Mouse (Mus musculus) heart, postnatal 36 days (tissue): ENCODE data around the gene Tubgcp3. TPM values are rescaled to one million over a fixed set of nuclear protein-coding genes. Genes with fewer than 3 reads are reported as not detected.
"Not testable (repeated sequence)": the region's sequence is repeated elsewhere in the genome, so short reads cannot be mapped to it uniquely, and the experiment has no call there.

Experiments used
- DNase-seq, 2 experiments: peaks; one replicate each; pipeline ENCODE4 v3.0.0; 2021 to 2022
- intact Hi-C: fragments of 180-260 bp; cut with DNase I; formaldehyde crosslinking; loops from one replicate; pipeline ENCODE4 v1.15.1; 2025
- total RNA-seq, 2 experiments: library from RNA; stranded (reverse); gene quantifications; 2 replicates each; pipeline ENCODE4 v1.2.3; 2021

Tubgcp3 gene
- total RNA-seq, 2 experiments from 2014 or later, result 12.4 to 14.0 TPM

DNA sequence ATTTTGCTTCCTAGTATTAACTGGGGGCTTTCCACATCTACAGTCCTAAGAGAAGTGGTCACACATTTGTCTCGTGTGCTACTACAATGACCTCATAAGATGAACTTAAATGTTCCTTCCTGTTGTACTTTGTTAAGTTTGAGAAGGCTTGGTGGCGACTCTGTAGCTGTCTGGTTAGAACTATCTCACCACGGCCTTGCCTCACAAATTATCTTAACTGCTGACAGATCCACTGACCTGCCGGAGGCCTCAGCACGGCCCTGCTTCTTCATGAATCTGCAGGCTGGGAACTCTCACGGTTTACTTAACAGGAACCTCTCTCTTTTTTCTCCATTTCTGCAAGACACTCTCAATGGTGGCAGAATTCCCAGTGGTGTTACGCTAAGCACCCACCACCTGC is 27.2 kb downstream of the Tubgcp3 start:
- intact Hi-C loops, result no loop called here

DNA sequence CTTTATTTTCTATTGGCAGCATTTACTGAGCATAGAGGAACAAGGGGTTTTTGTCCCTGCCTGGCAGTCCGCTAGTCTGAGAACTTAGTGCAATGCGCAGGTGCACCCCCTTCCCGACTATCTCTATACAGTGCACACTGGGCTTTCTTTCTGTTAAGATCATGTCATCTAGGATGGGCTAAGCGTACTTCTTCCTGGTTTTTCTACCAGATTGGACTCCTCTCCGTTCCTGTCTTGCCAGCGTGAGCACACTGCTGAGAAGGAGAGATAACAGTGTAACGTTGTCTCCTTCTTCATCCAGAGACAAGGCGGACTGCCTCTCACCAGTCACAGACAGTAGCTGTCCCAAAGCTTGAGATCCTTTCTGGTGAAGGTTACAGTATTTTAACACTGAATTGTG is 27.7 kb downstream of the Tubgcp3 start:
- intact Hi-C loops, result no loop called here
- DNase-seq, result no peak

More for the DNA sequence above, 27.2 kb downstream of the Tubgcp3 start:
- no peak for DNase-seq

DNA sequence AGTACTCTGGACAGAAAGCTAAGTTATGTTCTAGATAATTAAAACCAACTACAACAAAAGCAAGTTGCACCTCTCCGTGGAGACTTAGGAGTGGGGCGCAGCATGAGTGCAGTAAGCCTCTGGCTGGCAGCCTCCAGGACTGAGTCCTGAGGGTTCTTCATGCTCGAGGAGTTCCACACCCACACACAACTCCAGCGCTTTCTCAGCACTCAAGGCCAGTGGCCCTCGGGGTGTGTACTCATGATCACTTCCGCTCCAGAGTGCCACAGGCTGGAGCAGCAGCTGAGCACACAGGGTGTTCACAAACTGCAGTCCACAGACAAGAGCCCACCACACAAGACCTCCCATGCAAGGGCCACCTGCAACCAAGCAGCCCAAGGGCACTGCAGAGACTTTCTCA is 30.5 kb downstream of the Tubgcp3 start:
- intact Hi-C loops, result no loop called here
- no peak for DNase-seq

DNA sequence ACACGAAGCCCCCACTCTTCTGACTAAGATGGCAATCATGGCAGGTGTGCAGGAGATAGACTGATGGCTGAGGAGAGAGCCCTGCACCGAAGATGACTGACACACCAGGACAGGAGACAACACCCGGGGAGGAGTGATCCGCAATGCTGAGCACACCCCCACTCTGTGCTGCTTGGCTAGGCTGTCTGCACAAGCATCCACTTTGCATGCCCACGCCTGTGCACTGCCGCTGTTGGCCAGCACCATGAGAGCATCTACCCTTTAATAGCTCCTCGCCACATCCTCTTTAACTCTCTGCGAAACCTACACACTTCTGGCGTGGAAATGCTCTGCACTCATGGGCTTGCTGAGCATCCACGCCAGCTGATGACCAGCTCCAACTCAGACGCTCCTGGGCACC is 33.6 kb downstream of the Tubgcp3 start:
- DNase-seq, result no peak
- intact Hi-C loops, result no loop called here

DNA sequence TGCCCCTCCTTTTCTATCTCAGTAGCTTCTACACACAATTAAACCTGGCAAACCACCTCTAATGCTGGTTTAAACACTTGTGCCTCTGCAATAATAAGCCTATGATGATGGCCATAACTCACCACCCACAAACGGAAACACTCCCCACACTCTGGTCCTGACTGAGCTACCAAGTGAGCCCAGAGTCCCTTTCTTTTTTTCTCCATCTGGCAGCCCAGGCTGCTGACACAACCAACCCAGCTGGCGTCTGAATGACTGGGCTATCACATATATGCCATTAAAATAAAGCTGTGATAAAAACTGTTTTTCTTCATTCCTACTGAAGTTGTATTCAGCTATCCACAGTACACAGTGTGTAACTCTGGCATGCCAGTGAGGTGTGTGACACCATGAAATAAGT is 36.7 kb downstream of the Tubgcp3 start:
- intact Hi-C loops, result no loop called here
- DNase-seq, result no peak

GRCm38 (mm10) chr8:12629079-12629478 is 43.0 kb downstream of the Tubgcp3 start:
- intact Hi-C loops, result loop anchor here (2.0 kb wide), 1 partner anchor 672 kb away; no protein-coding TSS in a partner anchor
- DNase-seq, result peak; percentile 26 to 53

DNA sequence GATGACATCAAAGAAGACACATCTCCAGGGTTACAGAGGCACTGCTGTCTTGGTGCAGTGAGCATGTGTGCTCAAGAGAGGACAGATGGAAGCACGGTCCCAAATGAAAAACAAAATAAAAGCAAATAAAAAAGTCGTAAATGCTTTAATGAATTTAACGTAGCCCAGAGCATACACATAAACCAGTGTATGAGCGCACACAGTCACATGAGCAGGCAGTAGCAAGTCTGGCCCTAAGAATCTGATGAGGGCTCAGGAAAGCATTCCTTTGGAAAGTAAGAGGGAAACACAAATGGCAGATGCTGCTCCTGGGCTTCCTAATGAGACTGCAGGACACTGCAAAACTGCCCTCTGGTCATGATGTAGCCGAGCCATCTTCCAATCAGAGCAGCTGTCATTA is 46.2 kb downstream of the Tubgcp3 start:
- DNase-seq, result no peak
- intact Hi-C loops, result no loop called here

- intact Hi-C loops, result no loop called here
- DNase-seq, result no peak
Observed at GRCm38 (mm10) chr8:12621550-12622222, 50.4 kb downstream of the Tubgcp3 start.

- intact Hi-C loops, DNase-seq: not testable (repeated sequence)
Observed at GRCm38 (mm10) chr8:12617369-12617768, 54.7 kb downstream of the Tubgcp3 start.

DNA sequence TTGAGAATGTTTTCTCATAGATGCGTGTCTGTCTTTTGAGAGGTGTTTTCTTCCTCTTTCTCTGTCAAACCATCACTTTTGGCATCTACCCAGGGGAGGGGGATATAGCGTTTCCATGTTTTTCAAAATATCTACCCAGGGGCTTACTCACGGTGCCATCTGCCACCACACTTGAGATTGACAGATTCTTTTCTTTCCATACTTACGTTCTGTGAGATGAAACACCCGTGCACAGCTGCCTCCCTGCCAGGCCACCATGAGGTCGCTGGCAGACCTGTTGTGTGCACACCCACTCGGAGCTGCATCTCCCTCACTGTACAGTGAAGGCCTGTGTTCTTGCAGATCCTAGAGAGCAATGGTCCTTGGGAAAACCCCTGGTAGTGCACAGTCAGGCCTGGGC is 58.8 kb downstream of the Tubgcp3 start:
- intact Hi-C loops, result no loop called here
- DNase-seq, result no peak

DNA sequence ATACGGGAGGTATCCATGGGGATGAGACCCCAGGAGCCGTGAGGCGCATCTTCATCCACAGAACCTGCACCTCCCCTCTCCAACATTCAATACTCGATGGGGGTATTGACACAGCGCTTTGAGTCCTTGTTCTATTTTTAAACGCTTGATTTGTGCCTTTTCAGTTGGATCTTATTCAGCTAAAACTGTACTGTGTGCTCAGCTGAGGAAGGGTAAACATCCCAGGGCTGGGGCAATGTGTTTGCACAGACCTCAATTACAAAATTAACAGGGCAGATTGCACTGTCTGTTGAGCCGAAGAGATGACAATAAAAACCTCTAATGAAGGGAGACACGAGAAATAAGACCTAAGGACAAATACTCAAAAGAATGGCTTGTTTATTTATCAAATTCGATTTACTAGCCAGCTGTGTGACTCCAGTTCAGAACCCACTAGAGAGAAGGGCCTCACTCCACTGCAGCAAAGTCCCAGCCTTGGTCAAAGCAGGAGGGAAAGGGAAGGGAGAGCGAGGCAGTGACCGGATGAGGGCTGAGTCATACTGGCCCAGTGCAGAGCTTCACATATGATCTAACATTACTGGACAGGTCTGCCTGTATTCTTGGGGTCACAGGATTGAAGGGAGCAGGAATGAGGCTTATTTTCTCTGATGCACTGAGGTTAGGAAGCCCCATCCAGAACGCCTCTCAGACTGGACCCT is 62.1 kb downstream of the Tubgcp3 start:
- intact Hi-C loops, result no loop called here
- DNase-seq, result no peak

DNA sequence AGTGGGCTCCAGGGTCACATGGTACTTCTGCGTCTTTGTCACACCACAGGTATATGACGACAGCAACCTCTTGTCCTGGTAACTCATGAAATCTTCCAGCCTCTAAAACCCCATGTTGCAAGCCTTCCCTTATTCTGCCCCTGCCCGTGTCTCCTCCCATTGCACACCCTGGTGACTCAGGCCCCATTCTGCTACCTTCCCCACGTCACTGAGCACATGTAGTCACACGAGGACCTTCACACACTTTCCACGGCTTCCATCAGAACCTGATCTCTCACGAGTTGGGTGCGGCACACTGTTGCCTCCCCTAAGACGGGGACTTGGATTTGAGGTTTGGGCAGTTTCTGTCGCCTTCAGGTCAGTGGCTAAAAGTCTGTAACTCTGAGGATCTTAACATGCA is 63.2 kb downstream of the Tubgcp3 start:
- DNase-seq, result no peak
- intact Hi-C loops, result no loop called here

DNA sequence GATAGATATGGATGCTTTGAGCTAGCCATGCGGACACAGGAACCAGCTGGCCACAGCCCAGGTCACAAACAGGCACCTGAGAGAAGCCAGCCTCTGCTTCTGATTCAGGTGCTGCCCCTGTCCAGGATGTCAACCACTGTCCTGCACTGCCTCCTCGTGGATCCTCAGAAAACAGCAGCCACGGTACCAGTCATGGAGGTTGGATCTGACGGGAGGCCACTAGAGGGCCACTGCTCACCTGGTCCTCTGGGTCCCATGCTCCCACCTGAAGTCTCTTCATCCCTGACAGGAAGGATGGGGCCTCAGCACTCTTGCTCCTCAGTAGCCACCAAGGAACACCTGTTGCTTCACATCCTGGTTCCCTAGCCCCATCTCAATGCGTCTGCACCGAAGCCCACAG is 64.8 kb downstream of the Tubgcp3 start:
- intact Hi-C loops, result loop anchor here (1.0 kb wide), 1 partner anchor 650 kb away; no protein-coding TSS in a partner anchor

DNA sequence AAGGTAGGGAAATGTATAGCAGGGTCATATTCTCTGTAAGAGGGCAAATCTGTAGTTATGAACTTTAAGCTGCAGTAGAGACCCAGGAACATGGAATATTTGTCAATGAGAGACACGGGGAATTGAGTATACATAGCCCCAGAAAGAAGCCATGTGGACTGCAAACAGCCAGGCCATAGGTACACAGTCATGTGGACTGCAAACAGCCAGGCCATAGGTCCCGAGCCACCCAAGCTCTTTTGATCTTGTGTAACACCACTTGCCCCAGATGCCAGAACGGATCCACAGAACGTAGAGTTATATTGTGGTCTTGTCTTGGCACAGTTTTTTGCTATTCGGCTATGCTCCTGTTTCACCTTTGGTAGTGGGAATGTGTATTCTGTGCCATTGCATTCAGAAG is 88.3 kb downstream of the Tubgcp3 start:
- intact Hi-C loops, result no loop called here
- DNase-seq, result no peak

More for the DNA sequence above, 64.8 kb downstream of the Tubgcp3 start:
- peak; percentile 54 to 69 for DNase-seq

DNA sequence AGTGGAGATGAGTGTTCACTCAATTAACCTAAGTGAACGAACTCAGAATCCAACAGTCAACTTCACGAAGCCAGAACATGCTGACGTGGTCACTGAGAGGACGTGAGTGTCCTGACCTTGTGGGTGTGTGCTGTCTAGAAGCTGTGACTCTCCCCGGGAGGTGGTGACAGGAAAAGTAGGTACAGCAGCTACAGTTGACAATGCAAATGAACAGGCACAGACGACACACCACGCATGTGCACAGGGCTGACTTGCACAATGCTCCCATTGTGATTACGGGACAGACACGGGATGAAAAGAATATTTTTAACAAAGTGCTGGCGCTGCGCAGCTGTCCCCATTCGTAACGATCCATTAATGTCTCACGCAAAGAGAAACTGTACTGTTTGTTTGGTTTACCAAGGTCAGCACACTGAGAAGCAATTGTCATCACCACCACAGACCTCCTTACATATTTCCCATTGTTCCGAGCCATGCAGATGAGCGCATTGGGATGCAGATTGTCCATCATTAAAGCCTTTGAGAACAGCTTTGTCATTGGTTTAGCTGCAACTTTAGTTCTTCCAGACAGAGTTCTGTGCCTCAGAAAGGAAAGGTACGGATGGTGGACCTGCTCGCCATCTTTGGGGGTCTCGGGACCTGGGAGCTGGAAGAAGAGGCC is 92.6 kb downstream of the Tubgcp3 start:
- DNase-seq, intact Hi-C loops: not testable (repeated sequence)

- intact Hi-C loops, result no loop called here
- no peak for DNase-seq
Observed at GRCm38 (mm10) chr8:12576739-12577138, 95.3 kb downstream of the Tubgcp3 start.

GRCm38 (mm10) chr8:12576003-12576402 is 96.0 kb downstream of the Tubgcp3 start:
- DNase-seq, result no peak
- intact Hi-C loops, result no loop called here

DNA sequence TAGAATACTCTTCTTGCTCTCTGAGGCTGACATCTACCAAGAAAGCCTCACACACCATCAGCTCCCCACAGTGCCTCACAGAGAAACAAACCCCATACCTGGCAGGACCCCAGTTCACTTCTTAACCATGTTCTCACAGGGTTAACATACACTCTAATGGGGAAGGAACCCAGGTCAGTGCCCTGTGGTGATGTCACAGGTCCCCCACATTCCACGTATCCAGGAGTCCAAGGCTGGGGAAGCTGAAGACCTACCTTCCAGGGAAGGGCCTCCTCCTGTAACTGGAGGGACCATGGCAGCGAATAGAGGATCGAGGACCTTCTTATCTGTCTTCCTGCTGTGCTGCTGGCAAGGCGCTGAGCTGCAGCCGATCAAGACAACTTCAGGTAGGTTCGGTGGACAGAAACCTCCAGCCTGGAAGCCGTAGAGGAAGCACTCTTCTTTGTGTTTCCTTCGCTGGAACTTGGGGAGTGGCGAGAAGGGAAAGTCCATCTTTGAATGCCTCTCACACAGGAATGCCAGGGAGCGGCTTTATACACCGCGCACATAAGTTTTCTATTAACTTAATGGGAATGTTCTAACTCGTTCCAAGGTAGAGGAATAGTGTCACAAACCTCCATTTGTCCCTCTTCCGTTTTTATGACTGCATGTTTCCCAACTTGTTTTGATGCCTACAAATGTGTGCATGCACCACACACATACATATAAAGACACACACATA is 99.1 kb downstream of the Tubgcp3 start, which contains the start of gene Spaca7:
TSS of gene Spaca7 (plus strand) at position 216 of the 721 bp plus-strand sequence.
- intact Hi-C loops, result no loop called here
- DNase-seq, result no peak

GRCm38 (mm10) chr8:12566509-12566908 is 105.5 kb downstream of the Tubgcp3 start:
- intact Hi-C loops, result no loop called here

GRCm38 (mm10) chr8:12565488-12565887 is 106.6 kb downstream of the Tubgcp3 start:
- no peak for DNase-seq
- intact Hi-C loops, result no loop called here

More at GRCm38 (mm10) chr8:12566509-12566908, 105.5 kb downstream of the Tubgcp3 start:
- DNase-seq, result no peak

DNA sequence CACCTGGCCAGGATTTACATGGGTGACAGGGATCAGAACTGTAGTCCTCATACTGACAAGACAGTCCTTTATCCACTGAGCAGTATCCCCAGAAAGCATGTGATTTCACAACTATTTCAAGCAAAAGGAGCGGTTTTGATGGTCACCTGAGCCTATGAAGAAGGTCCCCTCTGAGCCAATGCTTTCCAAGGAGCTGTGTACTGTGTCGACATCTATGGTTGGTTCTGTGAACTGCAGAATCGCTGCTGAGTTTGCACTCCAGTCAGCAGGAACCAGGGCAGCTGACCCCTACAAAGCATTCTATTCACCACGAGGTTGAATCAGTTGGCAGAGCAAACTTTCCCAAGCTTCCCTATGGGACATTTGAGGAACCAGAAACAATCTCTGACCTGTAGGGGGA is 107.7 kb downstream of the Tubgcp3 start:
- DNase-seq, result peak; percentile 5 to 9
- intact Hi-C loops, result loop anchor here (5.0 kb wide), 2 partner anchors 113 to 167 kb away; partner anchors contain the start of gene Sox1
